Mouse (Mus musculus) ES-E14 (cell line): ENCODE data around the gene Pcdh7. TPM values are rescaled to one million over a fixed set of nuclear protein-coding genes. Genes with fewer than 3 reads are reported as not detected.

Source experiments
- DNase-seq: peaks from one replicate; pipeline ENCODE4 v3.0.0-alpha.2; 2013; ENCODE audit warnings: low read depth, low spot score
- H3K27ac ChIP-seq: 2 replicates; pipeline ENCODE4 v1.5.1; 2012; ENCODE audit warnings: low read depth, mild to moderate bottlenecking, low read length, moderate library complexity, mixed read lengths; ENCODE audit not compliant: poor library complexity, insufficient read depth, severe bottlenecking
- H3K36me3 ChIP-seq: 2 replicates; pipeline ENCODE4 v1.6.1; 2012; ENCODE audit warnings: mild to moderate bottlenecking, low read length, moderate library complexity, mixed read lengths; ENCODE audit not compliant: control insufficient read depth, poor library complexity, insufficient read depth, severe bottlenecking
- H3K4me1 ChIP-seq, 2 experiments: fragments of 150-350 bp in 1 of 2; sonication (generic) in 1 of 2; 2 replicates each; pipeline ENCODE4 v1.6.1; 2012; ENCODE audit warnings: low read length in 2 of 2, mild to moderate bottlenecking in 1 of 2, mixed read lengths in 1 of 2; ENCODE audit not compliant: control insufficient read depth in 2 of 2, insufficient read depth in 2 of 2, poor library complexity in 1 of 2
- H3K4me3 ChIP-seq, 2 experiments: fragments of 150-350 bp in 1 of 2; sonication (generic) in 1 of 2; 2 replicates each; pipeline ENCODE4 v1.5.1; 2012; ENCODE audit warnings: low read length in 2 of 2, low read depth in 1 of 2, mild to moderate bottlenecking in 1 of 2, mixed read lengths in 1 of 2; ENCODE audit not compliant: insufficient read depth in 1 of 2, poor library complexity in 1 of 2, severe bottlenecking in 1 of 2
- H3K9ac ChIP-seq: 2 replicates; pipeline ENCODE4 v1.6.1; 2012; ENCODE audit warnings: low read depth, mild to moderate bottlenecking, low read length, mixed read lengths; ENCODE audit not compliant: poor library complexity, insufficient read depth, severe bottlenecking
- H3K9me3 ChIP-seq: fragments of 150-350 bp; sonication (generic); 2 replicates; pipeline ENCODE4 v1.6.1; 2012; ENCODE audit warnings: low read depth, mild to moderate bottlenecking, low read length; ENCODE audit not compliant: control insufficient read depth, insufficient read depth
- CHD2 ChIP-seq: IDR thresholded peaks from 2 replicates; pipeline ENCODE4 v1.6.1; 2014; ENCODE audit warnings: mild to moderate bottlenecking, low read depth, low read length, inconsistent platforms
- HCFC1 ChIP-seq: IDR thresholded peaks from 2 replicates; pipeline ENCODE4 v1.6.1; 2012; ENCODE audit warnings: low read length, inconsistent platforms, borderline replicate concordance; ENCODE audit not compliant: insufficient read depth
- MAFK ChIP-seq: IDR thresholded peaks from 2 replicates; pipeline ENCODE4 v1.6.1; 2014; ENCODE audit warnings: mild to moderate bottlenecking, low read depth, low read length, inconsistent platforms; ENCODE audit not compliant: insufficient read depth
- ZC3H11A ChIP-seq: IDR thresholded peaks from 2 replicates; pipeline ENCODE4 v1.6.1; 2012; ENCODE audit warnings: low read depth, mild to moderate bottlenecking, inconsistent platforms, low read length, borderline replicate concordance
- ZNF384 ChIP-seq: IDR thresholded peaks from 2 replicates; pipeline ENCODE4 v1.6.1; 2012; ENCODE audit warnings: low read depth, low read length, inconsistent platforms
- in situ Hi-C, 2 experiments: fragments of 600-800 bp; cut with MboI; formaldehyde crosslinking; loops; one replicate each; pipeline ENCODE4 v1.15.1; 2025; ENCODE audit warnings: low sequenced_read_pairs in 2 of 2, inconsistent platforms in 1 of 2; ENCODE audit not compliant: unreplicated experiment in 2 of 2
- total RNA-seq: library from RNA; depleted of rRNA; stranded (reverse); fragments of 300-350 nt; gene quantifications from 2 replicates; pipeline ENCODE4 v1.2.3, GENCODE M21; 2012

Gene Pcdh7
- total RNA-seq, 1 experiment: 11.9 TPM

- H3K4me1 ChIP-seq: peaks cover 0 to 2% of the 10 kb centered on the region in 2 experiments; a peak in 1 of 4 replicates
- in situ Hi-C loops: no loop called here
- no peak overlapping the region for H3K27ac ChIP-seq
These were observed 39.1 kb downstream of the Pcdh7 start for GRCm38 (mm10) chr5:57756726-57757424.

GRCm38 (mm10) chr5:57757436-57757898 lies 39.7 kb downstream of the Pcdh7 start:
- H3K9me3 ChIP-seq: no peaks in the 10 kb centered on the region
- H3K4me3 ChIP-seq: no peak overlapping the region
- in situ Hi-C loops: no loop called here
- H3K27ac ChIP-seq: no peak overlapping the region
- H3K9ac ChIP-seq: no peak overlapping the region
- H3K4me1 ChIP-seq: peaks cover 0 to 2% of the 10 kb centered on the region in 2 experiments; a peak in 1 of 4 replicates
- TF ChIP-seq ZC3H11A: no peak
- no peak for TF ChIP-seq CHD2
- TF ChIP-seq HCFC1: no peak
- TF ChIP-seq MAFK: no peak
- no peak for TF ChIP-seq ZNF384
- no peak for DNase-seq
- no peaks in the 10 kb centered on the region for H3K36me3 ChIP-seq

More at GRCm38 (mm10) chr5:57756726-57757424, 39.1 kb downstream of the Pcdh7 start:
- no peak overlapping the region for H3K9ac ChIP-seq
- no peak for DNase-seq
- no peaks in the 10 kb centered on the region for H3K9me3 ChIP-seq
- no peaks in the 10 kb centered on the region for H3K36me3 ChIP-seq
- TF ChIP-seq ZC3H11A: no peak
- no peak for TF ChIP-seq ZNF384
- no peak for TF ChIP-seq MAFK
- no peak for TF ChIP-seq CHD2
- no peak for TF ChIP-seq HCFC1
- H3K4me3 ChIP-seq: no peak overlapping the region

- Histone ChIP-seq H3K27ac (no peak overlapping the region), H3K36me3 (no peaks in the 10 kb centered on the region), H3K9me3 (no peaks in the 10 kb centered on the region), H3K9ac (no peak overlapping the region), H3K4me1 (peaks cover 0 to 2% of the 10 kb centered on the region in 2 experiments; a peak in 1 of 4 replicates), H3K4me3 (no peak overlapping the region)
- in situ Hi-C loops: no loop called here
- no peak for DNase-seq
- no peak for TF ChIP-seq CHD2
- no peak for TF ChIP-seq ZNF384
- TF ChIP-seq ZC3H11A: no peak
- no peak for TF ChIP-seq MAFK
- no peak for TF ChIP-seq HCFC1
These were observed 41.2 kb downstream of the Pcdh7 start for GRCm38 (mm10) chr5:57758968-57759367.

GRCm38 (mm10) chr5:57760069-57761063 lies 42.6 kb downstream of the Pcdh7 start:
- H3K4me1 ChIP-seq: peaks cover 0 to 2% of the 10 kb centered on the region in 2 experiments; a peak in 1 of 4 replicates
- no peak for TF ChIP-seq ZC3H11A
- no peak for TF ChIP-seq CHD2
- no peak for TF ChIP-seq MAFK
- TF ChIP-seq ZNF384: no peak
- TF ChIP-seq HCFC1: no peak
- H3K4me3 ChIP-seq: no peak overlapping the region
- no peak overlapping the region for H3K27ac ChIP-seq
- no peak for DNase-seq
- in situ Hi-C loops: no loop called here
- no peaks in the 10 kb centered on the region for H3K36me3 ChIP-seq
- no peak overlapping the region for H3K9ac ChIP-seq
- no peaks in the 10 kb centered on the region for H3K9me3 ChIP-seq
